Mouse (Mus musculus): ENCODE data around the gene Plekhs1. TPM values are rescaled to one million over a fixed set of nuclear protein-coding genes. Genes with fewer than 3 reads are reported as not detected.

Plekhs1 gene
- polyA plus RNA-seq, 1 experiment from 2014 or later = 1.3 TPM

GRCm38 (mm10) chr19:56470286-56471020 lies 9.0 kb downstream of the Plekhs1 start:
- no peak for ATAC-seq (ENCODE audit: insufficient read depth, low FRiP score)
- Histone ChIP-seq H3K27ac (ENCODE audit: low read length) (no peak overlapping the region), H3K4me2 (ENCODE audit: low read depth, low read length) (no peak overlapping the region), H3K4me3 (replicated peaks; ENCODE audit: low read length) (no peak overlapping the region), H3K9ac (ENCODE audit: low read length) (no peak overlapping the region), H3K27me3 (ENCODE audit: control insufficient read depth, insufficient read depth, low read length) (no peaks in the 10 kb centered on the region), H3K9me3 (replicated peaks; ENCODE audit: control insufficient read depth, low read length) (no peaks in the 10 kb centered on the region), H3K4me1 (ENCODE audit: control insufficient read depth, insufficient read depth, low read length) (peaks cover 7% of the 10 kb centered on the region; the same call in 1 of the 2 replicates), H3K36me3 (ENCODE audit: control insufficient read depth, insufficient read depth, low read length) (no peaks in the 10 kb centered on the region)
- 82% methylated on average over 14 of the region's 14 CpGs for WGBS

DNA sequence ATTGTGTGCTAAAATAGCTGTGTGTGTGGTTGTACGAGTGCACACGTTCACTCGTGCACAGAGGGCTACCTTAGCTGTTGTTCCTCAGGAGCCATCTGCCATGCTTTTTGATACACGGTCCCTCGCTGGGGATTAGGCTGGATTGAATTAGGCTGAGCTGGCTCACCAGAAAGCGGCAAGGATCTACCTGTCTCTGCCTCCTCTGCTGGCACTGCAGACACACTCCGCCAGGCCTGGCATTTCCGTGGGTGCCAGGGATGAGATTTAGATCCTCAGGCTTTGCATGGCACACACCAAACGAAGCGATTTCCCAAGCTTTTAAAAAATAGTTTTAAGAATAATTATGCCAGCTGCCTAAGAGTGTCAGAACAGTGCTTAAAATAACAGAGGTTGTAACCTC lies 10.5 kb downstream of the Plekhs1 start:
- no peak overlapping the region for H3K4me3 ChIP-seq (replicated peaks; ENCODE audit: low read length)
- WGBS = 83% methylated on average over 10 of the region's 10 CpGs
- no peak overlapping the region for H3K9ac ChIP-seq (ENCODE audit: low read length)
- no peaks in the 10 kb centered on the region for H3K9me3 ChIP-seq (replicated peaks; ENCODE audit: control insufficient read depth, low read length)
- H3K27ac ChIP-seq (ENCODE audit: low read length) = no peak overlapping the region
- no peak for ATAC-seq (ENCODE audit: insufficient read depth, low FRiP score)
- peaks cover 7% of the 10 kb centered on the region; the same call in 1 of the 2 replicates for H3K4me1 ChIP-seq (ENCODE audit: control insufficient read depth, insufficient read depth, low read length)
- no peaks in the 10 kb centered on the region for H3K27me3 ChIP-seq (ENCODE audit: control insufficient read depth, insufficient read depth, low read length)
- H3K36me3 ChIP-seq (ENCODE audit: control insufficient read depth, insufficient read depth, low read length) = no peaks in the 10 kb centered on the region
- H3K4me2 ChIP-seq (ENCODE audit: low read depth, low read length) = no peak overlapping the region

DNA sequence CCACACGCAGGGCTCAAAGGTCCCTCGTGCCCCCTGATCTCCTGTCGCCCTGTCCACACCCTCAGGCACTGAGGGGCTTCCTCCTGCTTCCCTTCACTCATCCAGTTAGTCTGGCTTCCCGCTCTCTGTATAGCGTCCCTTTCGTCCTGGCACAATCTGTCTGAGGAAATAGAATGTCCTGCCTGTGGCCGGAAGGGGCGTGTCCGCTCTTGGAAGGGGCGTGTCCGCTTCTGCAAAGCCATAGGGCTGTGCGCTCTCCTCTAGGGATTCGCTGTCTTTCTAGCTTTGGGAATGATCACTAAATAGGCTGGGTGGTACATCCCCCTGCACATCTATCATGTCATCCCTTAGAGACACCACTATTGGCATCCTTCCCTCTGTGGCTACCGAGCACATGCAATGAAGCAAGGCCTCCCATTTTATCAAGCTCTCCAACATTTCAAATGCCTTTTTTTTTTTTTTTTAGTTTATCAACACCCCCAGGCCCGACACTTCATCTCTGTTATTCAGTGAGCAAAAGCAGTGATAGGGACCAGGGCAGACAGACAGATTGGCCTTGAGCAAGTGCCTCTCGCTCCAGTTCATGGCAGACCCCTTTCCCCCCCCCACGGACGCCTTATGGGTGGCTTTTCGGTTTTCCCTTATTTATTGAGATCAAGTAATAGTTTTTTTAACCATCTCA lies 13.6 kb downstream of the Plekhs1 start:
- H3K9ac ChIP-seq (ENCODE audit: low read length) = no peak overlapping the region
- H3K36me3 ChIP-seq (ENCODE audit: control insufficient read depth, insufficient read depth, low read length) = no peaks in the 10 kb centered on the region
- H3K4me3 ChIP-seq (replicated peaks; ENCODE audit: low read length) = peak overlapping the region; percentile 22
- H3K9me3 ChIP-seq (replicated peaks; ENCODE audit: control insufficient read depth, low read length) = no peaks in the 10 kb centered on the region
- H3K27ac ChIP-seq (ENCODE audit: low read length) = no peak overlapping the region
- no peaks in the 10 kb centered on the region for H3K27me3 ChIP-seq (ENCODE audit: control insufficient read depth, insufficient read depth, low read length)
- H3K4me2 ChIP-seq (ENCODE audit: low read depth, low read length) = peak overlapping the region; percentile 43; the same call in 1 of the 2 replicates
- WGBS = 51% methylated on average over 19 of the region's 19 CpGs
- ATAC-seq (ENCODE audit: insufficient read depth, low FRiP score) = no peak; the same call in 1 of the 2 replicates
- H3K4me1 ChIP-seq (ENCODE audit: control insufficient read depth, insufficient read depth, low read length) = peaks cover 7% of the 10 kb centered on the region; the same call in 1 of the 2 replicates

- Histone ChIP-seq H3K9ac (ENCODE audit: low read length) (no peak overlapping the region), H3K9me3 (replicated peaks; ENCODE audit: control insufficient read depth, low read length) (no peaks in the 10 kb centered on the region), H3K27me3 (ENCODE audit: control insufficient read depth, insufficient read depth, low read length) (no peaks in the 10 kb centered on the region), H3K27ac (ENCODE audit: low read length) (no peak overlapping the region), H3K4me2 (ENCODE audit: low read depth, low read length) (no peak overlapping the region), H3K4me3 (replicated peaks; ENCODE audit: low read length) (no peak overlapping the region), H3K4me1 (ENCODE audit: control insufficient read depth, insufficient read depth, low read length) (peaks cover 7% of the 10 kb centered on the region; the same call in 1 of the 2 replicates), H3K36me3 (ENCODE audit: control insufficient read depth, insufficient read depth, low read length) (no peaks in the 10 kb centered on the region)
- 54% methylated on average over 2 of the region's 2 CpGs for WGBS
- no peak for ATAC-seq (ENCODE audit: insufficient read depth, low FRiP score)
Observed at GRCm38 (mm10) chr19:56476546-56476945, 15.1 kb downstream of the Plekhs1 start.

DNA sequence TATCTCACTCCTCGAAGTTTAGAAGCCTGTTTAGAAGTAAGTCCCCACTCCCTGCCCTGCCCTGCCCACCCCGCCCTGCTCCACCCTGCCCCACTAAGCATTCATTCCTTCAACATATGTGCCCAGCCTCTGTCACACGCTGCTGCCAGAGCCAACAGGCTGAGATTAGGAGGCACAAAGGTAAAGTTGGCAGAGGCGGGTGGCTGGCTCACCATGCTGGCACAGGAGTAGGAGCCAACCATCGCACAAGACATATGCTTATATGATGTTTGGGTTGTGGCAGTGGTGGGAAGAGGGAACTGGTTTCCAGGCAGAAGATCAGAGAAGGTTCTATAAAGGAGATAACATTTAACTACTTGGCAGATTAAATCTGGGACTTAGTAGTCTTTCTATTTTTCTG lies 15.8 kb downstream of the Plekhs1 start:
- Histone ChIP-seq H3K9ac (ENCODE audit: low read length) (no peak overlapping the region), H3K4me1 (ENCODE audit: control insufficient read depth, insufficient read depth, low read length) (peaks cover 7% of the 10 kb centered on the region; the same call in 1 of the 2 replicates), H3K4me3 (replicated peaks; ENCODE audit: low read length) (no peak overlapping the region), H3K36me3 (ENCODE audit: control insufficient read depth, insufficient read depth, low read length) (no peaks in the 10 kb centered on the region), H3K27me3 (ENCODE audit: control insufficient read depth, insufficient read depth, low read length) (no peaks in the 10 kb centered on the region), H3K9me3 (replicated peaks; ENCODE audit: control insufficient read depth, low read length) (no peaks in the 10 kb centered on the region), H3K4me2 (ENCODE audit: low read depth, low read length) (no peak overlapping the region), H3K27ac (ENCODE audit: low read length) (no peak overlapping the region)
- ATAC-seq (ENCODE audit: insufficient read depth, low FRiP score) = no peak
- 71% methylated on average over 5 of the region's 5 CpGs for WGBS

GRCm38 (mm10) chr19:56477832-56478231 lies 16.4 kb downstream of the Plekhs1 start:
- Histone ChIP-seq H3K27ac (ENCODE audit: low read length) (no peak overlapping the region), H3K4me2 (ENCODE audit: low read depth, low read length) (no peak overlapping the region), H3K9ac (ENCODE audit: low read length) (no peak overlapping the region), H3K4me1 (ENCODE audit: control insufficient read depth, insufficient read depth, low read length) (peaks cover 7% of the 10 kb centered on the region; the same call in 1 of the 2 replicates), H3K36me3 (ENCODE audit: control insufficient read depth, insufficient read depth, low read length) (no peaks in the 10 kb centered on the region), H3K4me3 (replicated peaks; ENCODE audit: low read length) (no peak overlapping the region), H3K27me3 (ENCODE audit: control insufficient read depth, insufficient read depth, low read length) (no peaks in the 10 kb centered on the region), H3K9me3 (replicated peaks; ENCODE audit: control insufficient read depth, low read length) (no peaks in the 10 kb centered on the region)
- 66% methylated on average over 3 of the region's 3 CpGs for WGBS
- ATAC-seq (ENCODE audit: insufficient read depth, low FRiP score) = no peak

- no peak overlapping the region for H3K4me2 ChIP-seq (ENCODE audit: low read depth, low read length)
- peak overlapping the region; percentile 55 for H3K27ac ChIP-seq (ENCODE audit: low read length)
- H3K9ac ChIP-seq (ENCODE audit: low read length) = no peak overlapping the region
- no peaks in the 10 kb centered on the region for H3K27me3 ChIP-seq (ENCODE audit: control insufficient read depth, insufficient read depth, low read length)
- H3K9me3 ChIP-seq (replicated peaks; ENCODE audit: control insufficient read depth, low read length) = no peaks in the 10 kb centered on the region
- peaks cover 11% of the 10 kb centered on the region for H3K4me1 ChIP-seq (ENCODE audit: control insufficient read depth, insufficient read depth, low read length)
- no peak for ATAC-seq (ENCODE audit: insufficient read depth, low FRiP score)
- H3K36me3 ChIP-seq (ENCODE audit: control insufficient read depth, insufficient read depth, low read length) = no peaks in the 10 kb centered on the region
- no peak overlapping the region for H3K4me3 ChIP-seq (replicated peaks; ENCODE audit: low read length)
- 77% methylated on average over 13 of the region's 13 CpGs for WGBS
Observed at GRCm38 (mm10) chr19:56484630-56485375, 23.4 kb downstream of the Plekhs1 start.

DNA sequence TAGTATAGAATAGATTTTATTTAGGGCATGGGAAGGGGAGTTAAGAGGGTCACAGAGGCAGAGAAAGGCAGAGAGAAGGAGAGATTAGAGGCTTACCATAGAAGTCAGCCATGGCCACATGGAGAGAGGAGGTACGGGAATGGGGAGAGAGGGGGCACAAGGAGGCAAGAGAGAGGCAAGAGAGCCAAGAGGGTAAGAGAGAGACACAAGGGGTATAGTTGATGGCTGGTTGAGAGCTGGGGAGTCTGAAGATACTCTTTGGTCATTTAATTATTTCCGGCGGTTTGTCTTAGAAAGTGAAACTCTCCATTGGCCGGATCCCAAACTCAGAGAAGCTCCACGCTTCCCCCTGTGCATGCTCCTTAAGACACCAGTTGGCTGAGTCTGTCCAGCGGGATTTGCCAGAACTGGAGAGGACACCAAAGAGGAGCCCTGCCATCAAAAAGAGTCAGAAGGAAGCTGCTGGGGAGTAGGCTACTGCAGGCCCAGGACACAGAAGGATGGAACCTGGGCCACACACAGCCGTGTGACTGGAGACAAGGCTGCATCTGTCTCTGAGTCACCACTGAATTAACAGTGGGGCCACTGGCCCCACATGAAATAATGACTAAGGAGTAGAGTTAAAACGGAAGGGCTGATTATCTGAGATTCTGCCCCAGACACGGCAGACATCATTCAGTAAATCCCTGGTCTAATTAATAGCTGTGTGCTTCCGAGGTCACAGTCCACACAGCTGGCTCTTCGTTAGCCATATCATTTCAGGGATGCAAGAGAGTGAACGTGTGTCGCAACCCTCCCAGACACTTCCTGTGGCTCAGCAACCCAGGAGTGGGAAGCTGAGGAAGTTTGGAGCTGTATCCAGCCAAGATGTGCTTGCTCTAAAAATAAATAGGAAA lies 24.2 kb downstream of the Plekhs1 start:
- Histone ChIP-seq H3K27me3 (ENCODE audit: control insufficient read depth, insufficient read depth, low read length) (no peaks in the 10 kb centered on the region), H3K4me2 (ENCODE audit: low read depth, low read length) (peak overlapping the region; percentile 25; the same call in 1 of the 2 replicates), H3K4me3 (replicated peaks; ENCODE audit: low read length) (no peak overlapping the region), H3K4me1 (ENCODE audit: control insufficient read depth, insufficient read depth, low read length) (peaks cover 11% of the 10 kb centered on the region), H3K9me3 (replicated peaks; ENCODE audit: control insufficient read depth, low read length) (no peaks in the 10 kb centered on the region), H3K27ac (ENCODE audit: low read length) (peak overlapping the region; percentile 55), H3K9ac (ENCODE audit: low read length) (no peak overlapping the region), H3K36me3 (ENCODE audit: control insufficient read depth, insufficient read depth, low read length) (no peaks in the 10 kb centered on the region)
- ATAC-seq (ENCODE audit: insufficient read depth, low FRiP score) = peak; percentile 53; the same call in 1 of the 2 replicates
- 45% methylated on average over 13 of the region's 13 CpGs for WGBS

Measured in stomach, embryonic 16.5 days (tissue).